In the genomic region with DNA sequence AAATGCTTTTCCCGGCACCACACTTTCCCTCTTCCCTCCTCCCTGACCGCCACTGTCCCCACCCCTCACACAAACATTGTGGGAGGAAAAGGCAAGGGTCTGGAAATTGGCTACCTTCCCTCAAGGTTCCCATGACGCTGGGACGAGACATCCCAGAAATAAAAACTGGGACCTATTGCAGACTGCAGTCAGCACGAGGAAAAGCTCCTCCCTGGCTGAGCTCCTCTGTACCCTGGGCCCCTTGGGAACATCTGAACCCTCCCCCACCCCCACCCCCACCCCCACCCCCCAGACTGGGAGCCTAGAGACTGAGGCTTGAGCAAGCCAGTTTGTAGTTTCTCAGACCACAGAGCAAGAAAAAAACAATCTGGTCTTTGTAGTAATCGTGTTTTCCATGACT, we compare ENCODE assay signal across 14 mouse cellular contexts.
DNase-seq lines count a peak whose midpoint lies in the region; ATAC-seq lines count a peak whose summit lies in the region.
"Had no signal": no experiment of that assay in that cellular context is flagged by ENCODE, and none has a peak within 500 bp of the region (broad histone marks: within the 10 kb centered on the region; RNA-seq: fewer than 3 reads in every experiment).

No protein-coding gene starts in this region.

- H3K36me3 ChIP-seq in forebrain, embryonic 10.5 days (replicated peaks) = no peaks in the 10 kb centered on the region
- no peaks in the 10 kb centered on the region for H3K36me3 ChIP-seq in forebrain, embryonic 14.5 days (ENCODE audit: control insufficient read depth, insufficient read depth, low read length)
- H3K36me3 ChIP-seq in limb, embryonic 12.5 days = no peaks in the 10 kb centered on the region
- no peaks in the 10 kb centered on the region for H3K36me3 ChIP-seq in limb, embryonic 10.5 days
- H3K36me3 ChIP-seq in embryonic facial prominence, embryonic 13.5 days = no peaks in the 10 kb centered on the region
- H3K36me3 ChIP-seq: heart, embryonic 12.5 days; limb, embryonic 15.5 days had no signal

- H3K4me3 ChIP-seq in forebrain, embryonic 10.5 days = no peak overlapping the region
- H3K4me3 ChIP-seq in forebrain, embryonic 14.5 days (ENCODE audit: low read depth, low read length) = no peak overlapping the region
- H3K4me3 ChIP-seq in limb, embryonic 12.5 days (replicated peaks) = no peak overlapping the region
- no peak overlapping the region for H3K4me3 ChIP-seq in limb, embryonic 10.5 days
- no peak overlapping the region for H3K4me3 ChIP-seq in embryonic facial prominence, embryonic 13.5 days
- H3K4me3 ChIP-seq: heart, embryonic 12.5 days; limb, embryonic 15.5 days had no signal

- no peak overlapping the region for H3K9ac ChIP-seq in forebrain, embryonic 14.5 days (ENCODE audit: low read length)
- H3K9ac ChIP-seq in limb, embryonic 12.5 days (replicated peaks) = no peak overlapping the region
- peak overlapping the region; percentile 44; the same call in 1 of the 2 replicates for H3K9ac ChIP-seq in embryonic facial prominence, embryonic 13.5 days
- H3K9ac ChIP-seq: heart, embryonic 12.5 days; limb, embryonic 15.5 days had no signal

- ATAC-seq in forebrain, embryonic 14.5 days = no peak
- 0 out of 2 replicates have a peak, but pooled peaks have one; percentile 11 for ATAC-seq in limb, embryonic 12.5 days (ENCODE audit: insufficient number of reproducible peaks, insufficient read depth, low FRiP score, low TSS enrichment, low read depth)
- no peak for ATAC-seq in embryonic facial prominence, embryonic 13.5 days (ENCODE audit: insufficient number of reproducible peaks, insufficient read depth, low FRiP score, low TSS enrichment, low read depth)

- peak overlapping the region; percentile 1; the same call in 1 of the 2 replicates for H3K27ac ChIP-seq in forebrain, embryonic 10.5 days
- H3K27ac ChIP-seq in forebrain, embryonic 14.5 days (ENCODE audit: low read depth, low read length) = no peak overlapping the region
- H3K27ac ChIP-seq in limb, embryonic 12.5 days = no peak overlapping the region
- H3K27ac ChIP-seq in limb, embryonic 10.5 days = no peak overlapping the region
- H3K27ac ChIP-seq in embryonic facial prominence, embryonic 13.5 days = peak overlapping the region; percentile 28; the same call in 1 of the 2 replicates
- H3K27ac ChIP-seq: limb, embryonic 15.5 days had no signal

- no peaks in the 10 kb centered on the region for H3K9me3 ChIP-seq in forebrain, embryonic 10.5 days
- no peaks in the 10 kb centered on the region for H3K9me3 ChIP-seq in forebrain, embryonic 14.5 days (replicated peaks; ENCODE audit: control insufficient read depth, low read length)
- no peaks in the 10 kb centered on the region for H3K9me3 ChIP-seq in limb, embryonic 12.5 days
- no peaks in the 10 kb centered on the region for H3K9me3 ChIP-seq in limb, embryonic 10.5 days (replicated peaks)
- no peaks in the 10 kb centered on the region for H3K9me3 ChIP-seq in embryonic facial prominence, embryonic 13.5 days
- H3K9me3 ChIP-seq: heart, embryonic 12.5 days; limb, embryonic 15.5 days had no signal

- H3K4me2 ChIP-seq in forebrain, embryonic 14.5 days (ENCODE audit: low read length) = no peak overlapping the region
- H3K4me2 ChIP-seq in limb, embryonic 12.5 days = no peak overlapping the region
- peak overlapping the region; percentile 28; the same call in 1 of the 2 replicates for H3K4me2 ChIP-seq in embryonic facial prominence, embryonic 13.5 days
- H3K4me2 ChIP-seq: heart, embryonic 12.5 days; limb, embryonic 15.5 days had no signal

- DNase-seq in forebrain, embryonic 10.5 days (ENCODE audit: extremely low spot score, low spot score) = no peak
- DNase-seq in forebrain, embryonic 14.5 days (ENCODE audit: low spot score) = no peak
- no peak for DNase-seq in limb, embryonic 10.5 days (ENCODE audit: low spot score)
- DNase-seq in lung, postnatal 4 days = peak; percentile 27 to 52
- no peak for DNase-seq in frontal cortex, postnatal 14 days (ENCODE audit: low spot score in 2 of 2)
- DNase-seq in ovary, postnatal 36 days (ENCODE audit: low spot score) = no peak
- DNase-seq: cerebellum, adult 18-20 months; gastrocnemius, postnatal 36 days; heart, postnatal 4 days; thymus, postnatal 36 days had no signal

- H3K27me3 ChIP-seq in forebrain, embryonic 10.5 days (ENCODE audit: poor library complexity, severe bottlenecking) = no peaks in the 10 kb centered on the region
- no peaks in the 10 kb centered on the region for H3K27me3 ChIP-seq in forebrain, embryonic 14.5 days (replicated peaks; ENCODE audit: control insufficient read depth, insufficient read depth, low read length)
- H3K27me3 ChIP-seq in limb, embryonic 12.5 days = no peaks in the 10 kb centered on the region
- no peaks in the 10 kb centered on the region for H3K27me3 ChIP-seq in limb, embryonic 10.5 days (ENCODE audit: low read depth, poor library complexity, severe bottlenecking)
- no peaks in the 10 kb centered on the region for H3K27me3 ChIP-seq in embryonic facial prominence, embryonic 13.5 days

- 20% methylated on average over 6 of the region's 6 CpGs for WGBS in forebrain, embryonic 10.5 days
- 15% methylated on average over 6 of the region's 6 CpGs for WGBS in forebrain, embryonic 14.5 days
- WGBS in limb, embryonic 12.5 days = 13% methylated on average over 6 of the region's 6 CpGs
- 28% methylated on average over 6 of the region's 6 CpGs for WGBS in limb, embryonic 10.5 days
- 7% methylated on average over 6 of the region's 6 CpGs for WGBS in embryonic facial prominence, embryonic 13.5 days

- peaks cover 20% of the 10 kb centered on the region for H3K4me1 ChIP-seq in forebrain, embryonic 10.5 days
- no peaks in the 10 kb centered on the region for H3K4me1 ChIP-seq in forebrain, embryonic 14.5 days (ENCODE audit: control insufficient read depth, insufficient read depth, low read length)
- H3K4me1 ChIP-seq in limb, embryonic 12.5 days (replicated peaks) = peaks cover 27% of the 10 kb centered on the region
- peaks cover 29% of the 10 kb centered on the region for H3K4me1 ChIP-seq in limb, embryonic 10.5 days
- peaks cover 24% of the 10 kb centered on the region for H3K4me1 ChIP-seq in embryonic facial prominence, embryonic 13.5 days

Comparison
In these comparisons a context has a peak if more than half of its experiments do, and no peak if none do; other contexts are left out.
1. H3K27ac ChIP-seq: peak in forebrain, embryonic 10.5 days (single experiment) and embryonic facial prominence, embryonic 13.5 days (single experiment); none in forebrain, embryonic 14.5 days (single experiment), limb, embryonic 12.5 days (single experiment) and limb, embryonic 10.5 days (single experiment).
2. DNase-seq: peak in lung, postnatal 4 days (2 of 2); none in forebrain, embryonic 10.5 days (single experiment), forebrain, embryonic 14.5 days (single experiment), limb, embryonic 10.5 days (single experiment), frontal cortex, postnatal 14 days (0 of 2) and ovary, postnatal 36 days (single experiment).